Mouse (Mus musculus): ENCODE results near the gene Col11a2. TPM values are rescaled to one million over a fixed set of nuclear protein-coding genes. Genes with fewer than 3 reads are reported as not detected.

Gene Col11a2
- polyA plus RNA-seq, 1 experiment, result 0.94 TPM

GRCm38 (mm10) chr17:34079002-34079401, 39.8 kb downstream of the Col11a2 start:
- Histone ChIP-seq H3K36me3 (ENCODE audit: control insufficient read depth, insufficient read depth) (no peaks in the 10 kb centered on the region), H3K79me2 (ENCODE audit: control insufficient read depth, insufficient read depth) (no peaks in the 10 kb centered on the region), H3K27me3 (ENCODE audit: control insufficient read depth, insufficient read depth, insufficient read length) (no peaks in the 10 kb centered on the region), H3K4me2 (ENCODE audit: low read depth) (no peak overlapping the region), H3K4me3 (no peak overlapping the region), H3ac (ENCODE audit: control insufficient read depth, insufficient read length) (no peak overlapping the region)
- peak; percentile 54 for TF ChIP-seq USF1 (IDR thresholded peaks at IDR 0.05; ENCODE audit: low read depth)
- no peak for TF ChIP-seq MYOD1 (IDR thresholded peaks at IDR 0.05; ENCODE audit: control insufficient read depth in 1 of 3, insufficient read length in 2 of 3, low read depth in 2 of 3)
- no peak for TF ChIP-seq E2F4 (IDR thresholded peaks at IDR 0.05; ENCODE audit: insufficient read depth)

DNA sequence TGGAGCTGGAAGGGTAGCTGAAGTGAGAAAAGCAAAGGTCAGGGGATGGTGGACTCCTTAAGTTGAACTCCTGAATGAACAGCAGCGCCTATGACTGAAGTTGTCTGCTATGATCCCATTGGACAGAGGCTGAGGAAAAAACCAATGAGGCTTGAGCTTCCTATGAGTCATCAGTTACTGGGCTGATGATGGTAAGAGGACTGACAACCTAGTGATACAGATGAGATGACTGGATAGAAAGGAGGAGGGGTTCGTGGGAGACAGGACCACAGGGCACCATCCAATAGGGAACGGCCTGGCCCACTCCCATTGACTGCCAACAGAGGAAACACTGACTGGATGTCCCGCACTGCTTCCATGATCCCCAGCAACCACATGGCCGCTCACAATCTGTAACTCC, 40.4 kb downstream of the Col11a2 start:
- Histone ChIP-seq H3K79me2 (ENCODE audit: control insufficient read depth, insufficient read depth) (no peaks in the 10 kb centered on the region), H3K27me3 (ENCODE audit: control insufficient read depth, insufficient read depth, insufficient read length) (peaks cover 3% of the 10 kb centered on the region), H3K4me2 (ENCODE audit: low read depth) (no peak overlapping the region)

GRCm38 (mm10) chr17:34083104-34083503, 43.9 kb downstream of the Col11a2 start:
- Histone ChIP-seq H3K36me3 (ENCODE audit: control insufficient read depth, insufficient read depth) (no peaks in the 10 kb centered on the region), H3K27me3 (ENCODE audit: control insufficient read depth, insufficient read depth, insufficient read length) (peaks cover 5% of the 10 kb centered on the region), H3K4me2 (ENCODE audit: low read depth) (no peak overlapping the region), H3ac (ENCODE audit: control insufficient read depth, insufficient read length) (no peak overlapping the region), H3K4me3 (no peak overlapping the region), H3K79me2 (ENCODE audit: control insufficient read depth, insufficient read depth) (no peaks in the 10 kb centered on the region)
- TF ChIP-seq MYOD1 (IDR thresholded peaks at IDR 0.05; ENCODE audit: control insufficient read depth in 1 of 3, insufficient read length in 2 of 3, low read depth in 2 of 3) (no peak), POLR2A (IDR thresholded peaks at IDR 0.05; ENCODE audit: insufficient read length, low read depth) (no peak), USF1 (IDR thresholded peaks at IDR 0.05; ENCODE audit: low read depth) (no peak), REST (IDR thresholded peaks at IDR 0.05; ENCODE audit: insufficient read depth, insufficient read length) (no peak), CEBPB (IDR thresholded peaks at IDR 0.05; ENCODE audit: insufficient read depth, poor library complexity, severe bottlenecking) (no peak), SRF (IDR thresholded peaks at IDR 0.05; ENCODE audit: control insufficient read depth, insufficient read length, low read depth) (no peak), POLR2AphosphoS2 (IDR thresholded peaks at IDR 0.05; ENCODE audit: insufficient read length, low read depth) (no peak), E2F4 (IDR thresholded peaks at IDR 0.05; ENCODE audit: insufficient read depth) (no peak), MYOG (IDR thresholded peaks at IDR 0.05; ENCODE audit: control insufficient read depth in 1 of 3, insufficient read depth in 1 of 3, insufficient read length in 2 of 3, low read depth in 2 of 3) (no peak), TCF3 (IDR thresholded peaks at IDR 0.05; ENCODE audit: insufficient read length, low read depth) (no peak), MAX (IDR thresholded peaks at IDR 0.05; ENCODE audit: low read depth) (no peak), TCF12 (IDR thresholded peaks at IDR 0.05; ENCODE audit: insufficient read depth, poor library complexity, severe bottlenecking) (no peak)

More for the DNA sequence above, 40.4 kb downstream of the Col11a2 start:
- H3K4me3 ChIP-seq, result no peak overlapping the region
- H3ac ChIP-seq (ENCODE audit: control insufficient read depth, insufficient read length), result no peak overlapping the region
- TF ChIP-seq POLR2AphosphoS2 (IDR thresholded peaks at IDR 0.05; ENCODE audit: insufficient read length, low read depth), result no peak
- TF ChIP-seq E2F4 (IDR thresholded peaks at IDR 0.05; ENCODE audit: insufficient read depth), result no peak
- no peak for TF ChIP-seq USF1 (IDR thresholded peaks at IDR 0.05; ENCODE audit: low read depth)
- no peak for TF ChIP-seq MYOD1 (IDR thresholded peaks at IDR 0.05; ENCODE audit: control insufficient read depth in 1 of 3, insufficient read length in 2 of 3, low read depth in 2 of 3)
- no peak for TF ChIP-seq REST (IDR thresholded peaks at IDR 0.05; ENCODE audit: insufficient read depth, insufficient read length)
- no peak for TF ChIP-seq MYOG (IDR thresholded peaks at IDR 0.05; ENCODE audit: control insufficient read depth in 1 of 3, insufficient read depth in 1 of 3, insufficient read length in 2 of 3, low read depth in 2 of 3)
- no peak for TF ChIP-seq MAX (IDR thresholded peaks at IDR 0.05; ENCODE audit: low read depth)
- TF ChIP-seq TCF3 (IDR thresholded peaks at IDR 0.05; ENCODE audit: insufficient read length, low read depth), result no peak
- no peak for TF ChIP-seq CEBPB (IDR thresholded peaks at IDR 0.05; ENCODE audit: insufficient read depth, poor library complexity, severe bottlenecking)
- no peak for TF ChIP-seq TCF12 (IDR thresholded peaks at IDR 0.05; ENCODE audit: insufficient read depth, poor library complexity, severe bottlenecking)
- no peak for TF ChIP-seq POLR2A (IDR thresholded peaks at IDR 0.05; ENCODE audit: insufficient read length, low read depth)
- TF ChIP-seq SRF (IDR thresholded peaks at IDR 0.05; ENCODE audit: control insufficient read depth, insufficient read length, low read depth), result no peak
- no peaks in the 10 kb centered on the region for H3K36me3 ChIP-seq (ENCODE audit: control insufficient read depth, insufficient read depth)

DNA sequence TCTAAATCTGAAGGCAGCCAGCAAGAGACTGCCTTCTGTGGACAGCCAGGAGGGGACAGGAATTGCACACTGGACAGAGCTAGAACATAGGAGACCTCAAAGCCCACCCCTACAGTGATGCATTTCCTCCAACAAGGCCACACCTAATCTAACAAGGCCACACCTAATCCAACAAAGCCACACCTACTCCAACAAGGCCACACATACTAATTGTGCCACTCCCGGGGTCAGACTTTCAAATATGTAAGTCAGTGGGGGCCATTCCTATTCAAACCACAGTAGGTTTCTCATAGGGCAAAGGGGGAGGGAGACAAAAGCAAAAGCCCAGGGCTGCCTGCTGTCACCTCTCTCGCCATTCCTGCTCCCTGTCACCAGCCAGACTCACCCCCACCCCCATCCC, 48.1 kb downstream of the Col11a2 start:
- Histone ChIP-seq H3K27me3 (ENCODE audit: control insufficient read depth, insufficient read depth, insufficient read length) (peaks cover 5% of the 10 kb centered on the region), H3K4me3 (no peak overlapping the region), H3K36me3 (ENCODE audit: control insufficient read depth, insufficient read depth) (no peaks in the 10 kb centered on the region), H3K4me2 (ENCODE audit: low read depth) (no peak overlapping the region), H3K79me2 (ENCODE audit: control insufficient read depth, insufficient read depth) (no peaks in the 10 kb centered on the region), H3ac (ENCODE audit: control insufficient read depth, insufficient read length) (no peak overlapping the region)
- no peak for TF ChIP-seq MAX (IDR thresholded peaks at IDR 0.05; ENCODE audit: low read depth)
- no peak for TF ChIP-seq USF1 (IDR thresholded peaks at IDR 0.05; ENCODE audit: low read depth)
- no peak for TF ChIP-seq TCF3 (IDR thresholded peaks at IDR 0.05; ENCODE audit: insufficient read length, low read depth)
- TF ChIP-seq POLR2AphosphoS2 (IDR thresholded peaks at IDR 0.05; ENCODE audit: insufficient read length, low read depth), result no peak
- TF ChIP-seq SRF (IDR thresholded peaks at IDR 0.05; ENCODE audit: control insufficient read depth, insufficient read length, low read depth), result no peak
- no peak for TF ChIP-seq CEBPB (IDR thresholded peaks at IDR 0.05; ENCODE audit: insufficient read depth, poor library complexity, severe bottlenecking)
- TF ChIP-seq MYOD1 (IDR thresholded peaks at IDR 0.05; ENCODE audit: control insufficient read depth in 1 of 3, insufficient read length in 2 of 3, low read depth in 2 of 3), result no peak
- no peak for TF ChIP-seq REST (IDR thresholded peaks at IDR 0.05; ENCODE audit: insufficient read depth, insufficient read length)
- TF ChIP-seq E2F4 (IDR thresholded peaks at IDR 0.05; ENCODE audit: insufficient read depth), result no peak
- no peak for TF ChIP-seq POLR2A (IDR thresholded peaks at IDR 0.05; ENCODE audit: insufficient read length, low read depth)
- no peak for TF ChIP-seq TCF12 (IDR thresholded peaks at IDR 0.05; ENCODE audit: insufficient read depth, poor library complexity, severe bottlenecking)
- TF ChIP-seq MYOG (IDR thresholded peaks at IDR 0.05; ENCODE audit: control insufficient read depth in 1 of 3, insufficient read depth in 1 of 3, insufficient read length in 2 of 3, low read depth in 2 of 3), result no peak

DNA sequence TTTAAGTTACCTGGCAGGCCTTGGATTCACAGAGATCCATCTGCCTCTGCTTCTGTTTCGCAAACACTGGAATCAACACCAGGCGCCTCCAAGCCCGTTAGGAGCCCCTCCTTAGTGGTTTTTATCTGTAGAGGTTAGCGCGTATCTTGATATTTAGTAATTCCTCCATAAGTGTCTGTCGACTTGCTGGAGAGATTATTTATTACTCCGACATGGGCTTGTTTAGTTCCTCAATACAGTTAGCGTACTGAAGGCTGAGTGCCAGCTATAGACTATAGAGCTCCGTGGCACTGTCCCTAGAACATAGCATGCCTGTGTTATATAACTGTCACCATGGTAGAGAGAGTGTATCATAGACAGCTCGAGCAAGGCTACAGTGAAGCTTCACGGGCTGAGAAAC, 48.9 kb downstream of the Col11a2 start:
- no peak overlapping the region for H3K4me3 ChIP-seq
- TF ChIP-seq MYOD1 (IDR thresholded peaks at IDR 0.05; ENCODE audit: control insufficient read depth in 1 of 3, insufficient read length in 2 of 3, low read depth in 2 of 3) (no peak), E2F4 (IDR thresholded peaks at IDR 0.05; ENCODE audit: insufficient read depth) (no peak), MYOG (IDR thresholded peaks at IDR 0.05; ENCODE audit: control insufficient read depth in 1 of 3, insufficient read depth in 1 of 3, insufficient read length in 2 of 3, low read depth in 2 of 3) (no peak), REST (IDR thresholded peaks at IDR 0.05; ENCODE audit: insufficient read depth, insufficient read length) (no peak), MAX (IDR thresholded peaks at IDR 0.05; ENCODE audit: low read depth) (no peak), USF1 (IDR thresholded peaks at IDR 0.05; ENCODE audit: low read depth) (no peak), POLR2A (IDR thresholded peaks at IDR 0.05; ENCODE audit: insufficient read length, low read depth) (no peak), TCF3 (IDR thresholded peaks at IDR 0.05; ENCODE audit: insufficient read length, low read depth) (no peak)
- H3K27me3 ChIP-seq (ENCODE audit: control insufficient read depth, insufficient read depth, insufficient read length), result peaks cover 5% of the 10 kb centered on the region

More for the DNA sequence above, 48.9 kb downstream of the Col11a2 start:
- no peaks in the 10 kb centered on the region for H3K36me3 ChIP-seq (ENCODE audit: control insufficient read depth, insufficient read depth)
- H3K4me2 ChIP-seq (ENCODE audit: low read depth), result no peak overlapping the region
- no peak overlapping the region for H3ac ChIP-seq (ENCODE audit: control insufficient read depth, insufficient read length)
- H3K79me2 ChIP-seq (ENCODE audit: control insufficient read depth, insufficient read depth), result no peaks in the 10 kb centered on the region
